Mouse (Mus musculus) adrenal gland, postnatal 4 days (tissue): Measurements from ENCODE around the gene Krt39. TPM values are rescaled to one million over a fixed set of nuclear protein-coding genes. Genes with fewer than 3 reads are reported as not detected.

ENCODE experiments used
- DNase-seq, 2 experiments: peaks; one replicate each; pipeline ENCODE4 v3.0.0; 2021 to 2022; ENCODE audit warnings: low spot score in 2 of 2, mixed read lengths in 2 of 2
- total RNA-seq, 2 experiments: library from RNA; stranded (reverse); gene quantifications; 2 replicates each; pipeline ENCODE4 v1.2.3; 2021

Gene Krt39
- total RNA-seq, 2 experiments from 2014 or later: not detected

DNA sequence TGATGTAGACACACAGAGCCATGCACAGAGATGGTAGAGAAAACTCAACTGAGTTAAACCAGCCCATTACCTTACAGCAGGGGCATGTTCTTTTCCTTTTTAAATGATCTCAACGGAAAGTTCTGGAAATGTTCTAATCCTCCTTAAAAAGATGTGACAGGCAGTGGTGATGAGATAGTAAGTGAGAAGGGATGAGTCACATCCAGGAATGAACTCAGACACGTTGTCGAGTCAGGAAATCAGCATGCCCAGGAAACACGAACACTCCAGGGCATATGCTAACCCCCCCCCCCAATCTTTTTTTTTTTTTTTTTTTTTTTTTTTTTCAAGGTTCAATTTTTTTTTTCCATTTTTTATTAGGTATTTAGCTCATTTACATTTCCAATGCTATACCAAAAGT lies 48.7 kb downstream of the Krt39 start:
- no peak for DNase-seq

DNA sequence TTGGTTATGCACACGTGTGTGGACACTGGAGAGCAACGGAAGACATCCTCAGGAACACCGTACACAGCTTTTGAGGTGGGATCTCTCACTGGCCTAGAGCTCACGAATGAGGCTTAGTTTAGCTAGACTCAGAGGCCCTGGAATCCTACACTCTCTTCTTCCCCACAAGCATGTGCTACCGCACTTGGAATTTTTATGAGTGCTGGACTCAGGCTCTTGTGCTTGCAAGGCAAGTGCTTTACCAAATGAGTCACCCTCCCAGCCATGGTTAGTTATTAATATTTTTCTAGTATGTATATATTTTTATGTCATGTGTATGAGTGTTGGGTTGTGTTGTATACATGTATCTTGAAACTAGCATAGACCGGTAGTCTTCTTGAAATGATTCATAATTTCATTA lies 49.2 kb downstream of the Krt39 start:
- DNase-seq: no peak

DNA sequence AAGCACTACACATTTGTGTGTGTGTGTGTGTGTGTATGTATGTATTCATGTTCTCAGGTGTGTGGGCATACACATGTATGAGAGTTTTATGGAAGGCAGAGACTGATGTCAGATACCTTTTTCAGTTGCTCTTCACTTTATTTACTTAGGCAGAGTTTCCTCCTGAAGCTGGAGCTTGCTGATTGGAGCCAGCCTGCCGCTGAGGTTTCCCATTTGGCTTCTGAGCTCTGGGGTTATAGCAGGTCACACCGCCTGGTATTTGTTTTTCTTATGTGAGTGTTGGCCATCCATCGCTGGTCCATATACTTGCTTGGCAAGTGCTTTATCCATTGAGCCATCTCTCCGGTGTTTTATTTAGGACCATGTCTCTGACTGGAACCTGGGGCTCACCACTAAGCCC lies 51.9 kb downstream of the Krt39 start:
- DNase-seq: no peak

DNA sequence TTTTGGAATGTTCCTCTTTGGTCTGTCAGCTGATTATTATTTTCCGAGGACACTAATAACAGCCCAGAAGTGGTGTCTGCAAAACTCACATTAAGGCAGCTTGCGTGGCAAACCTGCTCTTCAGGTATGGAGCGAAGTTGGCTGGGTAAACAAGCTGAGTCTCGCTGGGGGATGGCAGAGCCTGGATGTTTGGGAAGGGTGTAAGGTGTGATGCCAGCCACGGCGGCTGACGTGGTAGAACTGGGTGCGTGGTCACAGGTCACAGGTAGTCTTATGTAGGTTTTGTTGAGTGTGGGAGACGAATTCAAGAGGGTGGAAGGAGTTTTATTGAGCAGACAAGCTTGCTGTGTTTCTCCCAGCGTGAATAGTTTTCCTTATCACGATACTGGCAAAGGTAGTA lies 52.6 kb downstream of the Krt39 start:
- no peak for DNase-seq

DNA sequence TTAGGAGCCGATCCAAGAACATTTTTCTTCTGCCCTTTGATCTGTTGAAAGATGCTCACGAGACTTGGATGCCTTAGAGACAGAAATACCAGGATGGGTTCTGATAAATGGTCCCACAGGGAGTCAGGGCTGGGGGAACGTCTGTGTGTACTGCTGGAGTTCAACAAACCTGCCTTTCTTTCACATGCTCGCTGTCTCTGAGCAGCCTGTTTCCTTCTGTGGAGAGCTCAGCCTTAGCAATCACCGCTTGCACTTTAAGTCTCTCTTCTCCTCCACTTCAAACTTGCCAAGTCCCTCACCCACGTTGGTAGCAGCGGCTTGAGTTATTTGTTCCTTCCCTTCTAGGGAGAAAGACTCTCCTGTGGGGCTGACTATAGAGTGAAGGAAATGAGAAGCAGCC lies 54.8 kb downstream of the Krt39 start:
- no peak for DNase-seq

DNA sequence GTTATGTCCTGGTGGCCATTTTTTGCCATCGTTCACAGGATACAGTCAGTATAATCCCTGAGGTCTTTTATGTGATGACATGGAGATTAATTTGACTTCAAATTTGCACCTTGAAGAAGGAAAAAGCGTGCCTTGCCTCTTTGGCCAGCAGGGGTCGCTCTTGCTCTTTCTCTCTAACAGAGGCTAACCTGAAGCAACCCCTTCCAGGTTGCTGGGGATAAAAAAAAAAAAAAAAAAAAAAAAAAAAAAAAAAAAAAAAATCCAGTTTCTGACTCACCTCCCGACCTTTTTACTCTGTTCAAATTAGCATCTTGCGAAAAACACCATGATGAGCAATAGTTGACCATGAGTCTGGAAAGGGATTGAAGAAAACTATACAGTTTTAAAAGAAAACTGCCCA lies 56.3 kb downstream of the Krt39 start:
- DNase-seq: peak; percentile 63 to 68

Other genes starting within 250 kb of the Krt39 start
- gene Krt24, start 236.1 kb downstream of the Krt39 start, total RNA-seq: not detected
- gene Krt25, start 198.4 kb downstream of the Krt39 start, total RNA-seq: not detected
- not detected for gene Krt26, start 183.4 kb downstream of the Krt39 start, total RNA-seq
- not detected for gene Krt27, start 170.2 kb downstream of the Krt39 start, total RNA-seq
- gene Krt28, start 146.4 kb downstream of the Krt39 start, total RNA-seq: under 1 TPM in 1 of 2 experiments, not detected in 1; 0.25 TPM
- gene Krt10, start 132.0 kb downstream of the Krt39 start, total RNA-seq: 1 to 10 TPM; 4.9 to 9.9 TPM
- not detected for gene Krt12, start 99.1 kb downstream of the Krt39 start, total RNA-seq
- 1 to 10 TPM; 2.4 to 2.7 TPM for gene Krt20, start 83.2 kb downstream of the Krt39 start, total RNA-seq
- gene Krt23, start 28.2 kb downstream of the Krt39 start, total RNA-seq: 1 to 10 TPM in 1 of 2 experiments, under 1 TPM in 1; 0.62 to 3.1 TPM
- gene Krt40, start 21.8 kb upstream of the Krt39 start, total RNA-seq: not detected
- gene Krtap3-3, start 29.5 kb upstream of the Krt39 start, total RNA-seq: not detected
- gene Krtap3-2, start 35.5 kb upstream of the Krt39 start, total RNA-seq: not detected
- gene Gm11939, start 38.1 kb upstream of the Krt39 start, total RNA-seq: not detected
- not detected for gene Krtap3-1, start 45.3 kb upstream of the Krt39 start, total RNA-seq
- gene Krtap1-5, start 59.7 kb upstream of the Krt39 start, total RNA-seq: not detected
- gene Krtap1-4, start 62.3 kb upstream of the Krt39 start, total RNA-seq: not detected
- not detected for gene Krtap1-3, start 70.0 kb upstream of the Krt39 start, total RNA-seq
- not detected for gene Krtap9-3, start 76.8 kb upstream of the Krt39 start, total RNA-seq
- gene Gm11938, start 82.0 kb upstream of the Krt39 start, total RNA-seq: not detected
- not detected for gene Gm11937, start 88.9 kb upstream of the Krt39 start, total RNA-seq
- gene Krtap2-4, start 93.5 kb upstream of the Krt39 start, total RNA-seq: not detected
- gene Gm11562, start 99.1 kb upstream of the Krt39 start, total RNA-seq: not detected
- not detected for gene Krtap4-1, start 106.9 kb upstream of the Krt39 start, total RNA-seq
- gene Krtap4-2, start 113.7 kb upstream of the Krt39 start, total RNA-seq: not detected
- not detected for gene Krtap4-7, start 122.8 kb upstream of the Krt39 start, total RNA-seq
- gene Gm11555, start 128.9 kb upstream of the Krt39 start, total RNA-seq: not detected
- not detected for gene Gm11563, start 137.6 kb upstream of the Krt39 start, total RNA-seq
- gene Krtap4-6, start 144.6 kb upstream of the Krt39 start, total RNA-seq: not detected
- not detected for gene Gm14190, start 169.4 kb upstream of the Krt39 start, total RNA-seq
- not detected for gene Gm14180, start 213.0 kb upstream of the Krt39 start, total RNA-seq